Mouse (Mus musculus): Measurements from ENCODE around the gene Jam3. TPM values are rescaled to one million over a fixed set of nuclear protein-coding genes. Genes with fewer than 3 reads are reported as not detected.

Gene Jam3
- polyA plus RNA-seq, 1 experiment = 37.1 TPM

DNA sequence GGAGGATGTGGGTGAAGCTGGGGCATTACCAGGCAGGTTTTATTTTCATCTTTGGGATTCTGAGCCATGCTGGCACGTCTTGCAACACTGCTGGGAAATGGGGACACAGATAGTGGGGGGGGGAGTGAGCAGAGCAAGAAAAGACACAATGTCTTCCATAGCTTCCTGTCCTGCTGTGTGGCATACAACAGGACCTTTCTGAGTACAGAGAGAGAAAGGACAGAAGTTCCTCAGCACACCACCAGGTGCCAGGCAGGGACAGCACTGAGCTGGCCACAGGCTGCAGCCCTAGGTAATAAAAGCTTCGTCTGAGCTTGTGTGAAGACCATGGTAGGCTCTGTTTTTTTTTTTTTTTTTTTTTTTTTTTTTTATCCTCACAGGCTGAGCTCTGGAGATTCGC lies 25.3 kb upstream of the Jam3 start:
- Histone ChIP-seq H3K4me3 (ENCODE audit: insufficient read depth, low read depth, low read length) (no peak overlapping the region), H3K4me1 (ENCODE audit: control insufficient read depth, insufficient read depth, low read length) (no peaks in the 10 kb centered on the region), H3K36me3 (ENCODE audit: control insufficient read depth, insufficient read depth, low read length) (no peaks in the 10 kb centered on the region), H3K27ac (ENCODE audit: insufficient read depth, low read depth, low read length) (no peak overlapping the region), H3K27me3 (replicated peaks; ENCODE audit: control insufficient read depth, insufficient read depth, low read length) (no peaks in the 10 kb centered on the region)
- TF ChIP-seq POLR2A (IDR thresholded peaks at IDR 0.05; ENCODE audit: low read depth, low read length) (no peak), CTCF (conservative IDR thresholded peaks at IDR 0.05; ENCODE audit: insufficient read depth, insufficient read length, low read depth, low read length) (peak; percentile 25; the same call in 1 of the 2 replicates)
- no peak for DNase-seq
- 65% methylated on average over 3 of the region's 3 CpGs for WGBS

GRCm38 (mm10) chr9:27178935-27179334 lies 23.7 kb upstream of the Jam3 start:
- no peak for DNase-seq
- no peaks in the 10 kb centered on the region for H3K27me3 ChIP-seq (replicated peaks; ENCODE audit: control insufficient read depth, insufficient read depth, low read length)
- 73% methylated on average over 4 of the region's 4 CpGs for WGBS

DNA sequence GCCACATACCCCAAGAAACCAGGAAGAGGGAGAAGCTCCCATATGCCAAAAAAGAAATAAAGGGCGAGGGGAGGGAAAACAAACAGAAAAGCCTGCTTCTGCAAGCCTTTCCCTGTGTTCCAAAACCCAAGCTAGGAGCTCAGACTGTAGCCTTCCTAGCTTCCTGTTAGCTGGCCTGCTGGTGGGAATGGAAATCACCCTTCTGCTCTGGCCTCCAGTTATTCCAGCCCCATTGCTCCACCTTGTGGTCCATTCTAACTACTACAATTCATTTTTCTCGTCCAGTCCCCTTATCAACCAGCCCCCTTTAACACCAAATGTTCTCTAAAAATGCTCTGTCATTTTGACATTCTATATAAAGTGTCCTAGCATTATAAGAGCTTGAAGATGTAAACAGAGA lies 20.9 kb upstream of the Jam3 start:
- H3K36me3 ChIP-seq (ENCODE audit: control insufficient read depth, insufficient read depth, low read length) = no peaks in the 10 kb centered on the region
- TF ChIP-seq CTCF (conservative IDR thresholded peaks at IDR 0.05; ENCODE audit: insufficient read depth, insufficient read length, low read depth, low read length) (peak; percentile 88), POLR2A (IDR thresholded peaks at IDR 0.05; ENCODE audit: low read depth, low read length) (no peak)
- DNase-seq = peak; percentile 84
- H3K27ac ChIP-seq (ENCODE audit: insufficient read depth, low read depth, low read length) = no peak overlapping the region
- no peak overlapping the region for H3K4me3 ChIP-seq (ENCODE audit: insufficient read depth, low read depth, low read length)
- no peaks in the 10 kb centered on the region for H3K27me3 ChIP-seq (replicated peaks; ENCODE audit: control insufficient read depth, insufficient read depth, low read length)
- 4% methylated on average over 2 of the region's 2 CpGs for WGBS
- no peaks in the 10 kb centered on the region for H3K4me1 ChIP-seq (ENCODE audit: control insufficient read depth, insufficient read depth, low read length)

More at GRCm38 (mm10) chr9:27178935-27179334, 23.7 kb upstream of the Jam3 start:
- Histone ChIP-seq H3K27ac (ENCODE audit: insufficient read depth, low read depth, low read length) (no peak overlapping the region), H3K4me1 (ENCODE audit: control insufficient read depth, insufficient read depth, low read length) (no peaks in the 10 kb centered on the region), H3K4me3 (ENCODE audit: insufficient read depth, low read depth, low read length) (no peak overlapping the region), H3K36me3 (ENCODE audit: control insufficient read depth, insufficient read depth, low read length) (no peaks in the 10 kb centered on the region)
- no peak for TF ChIP-seq POLR2A (IDR thresholded peaks at IDR 0.05; ENCODE audit: low read depth, low read length)
- TF ChIP-seq CTCF (conservative IDR thresholded peaks at IDR 0.05; ENCODE audit: insufficient read depth, insufficient read length, low read depth, low read length) = no peak

- Histone ChIP-seq H3K4me3 (ENCODE audit: insufficient read depth, low read depth, low read length) (no peak overlapping the region), H3K27me3 (replicated peaks; ENCODE audit: control insufficient read depth, insufficient read depth, low read length) (no peaks in the 10 kb centered on the region), H3K27ac (ENCODE audit: insufficient read depth, low read depth, low read length) (no peak overlapping the region), H3K36me3 (ENCODE audit: control insufficient read depth, insufficient read depth, low read length) (no peaks in the 10 kb centered on the region), H3K4me1 (ENCODE audit: control insufficient read depth, insufficient read depth, low read length) (no peaks in the 10 kb centered on the region)
- no peak for DNase-seq
- TF ChIP-seq CTCF (conservative IDR thresholded peaks at IDR 0.05; ENCODE audit: insufficient read depth, insufficient read length, low read depth, low read length) = no peak
- TF ChIP-seq POLR2A (IDR thresholded peaks at IDR 0.05; ENCODE audit: low read depth, low read length) = no peak
- 88% methylated on average over 6 of the region's 6 CpGs for WGBS
Measured at GRCm38 (mm10) chr9:27175682-27176081, 20.5 kb upstream of the Jam3 start.

GRCm38 (mm10) chr9:27175241-27175640 lies 20.0 kb upstream of the Jam3 start:
- DNase-seq = no peak
- Histone ChIP-seq H3K4me1 (ENCODE audit: control insufficient read depth, insufficient read depth, low read length) (no peaks in the 10 kb centered on the region), H3K36me3 (ENCODE audit: control insufficient read depth, insufficient read depth, low read length) (no peaks in the 10 kb centered on the region), H3K27me3 (replicated peaks; ENCODE audit: control insufficient read depth, insufficient read depth, low read length) (no peaks in the 10 kb centered on the region), H3K4me3 (ENCODE audit: insufficient read depth, low read depth, low read length) (no peak overlapping the region), H3K27ac (ENCODE audit: insufficient read depth, low read depth, low read length) (no peak overlapping the region)
- TF ChIP-seq POLR2A (IDR thresholded peaks at IDR 0.05; ENCODE audit: low read depth, low read length) (no peak), CTCF (conservative IDR thresholded peaks at IDR 0.05; ENCODE audit: insufficient read depth, insufficient read length, low read depth, low read length) (no peak)
- 93% methylated on average over 13 of the region's 13 CpGs for WGBS

DNA sequence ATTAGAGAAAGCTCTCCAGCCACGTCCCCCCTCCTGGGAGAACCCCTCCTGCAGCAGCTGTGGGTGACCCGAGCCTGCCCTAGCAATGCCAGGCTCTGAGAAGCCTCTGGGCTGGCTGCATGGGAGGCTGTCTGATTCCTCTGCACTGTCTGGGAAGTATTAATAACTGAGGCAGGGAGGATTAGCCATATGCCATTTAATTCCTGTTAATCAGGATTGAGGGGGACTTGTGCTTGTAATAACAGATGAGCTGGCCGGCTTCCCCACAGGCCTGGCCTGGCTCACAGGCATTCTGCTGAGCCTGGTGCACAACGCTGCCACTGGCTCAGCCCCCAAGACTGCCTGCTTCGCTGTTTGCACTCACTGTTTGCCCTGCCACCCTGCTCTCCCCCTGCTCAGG lies 18.9 kb upstream of the Jam3 start:
- no peak for DNase-seq
- TF ChIP-seq POLR2A (IDR thresholded peaks at IDR 0.05; ENCODE audit: low read depth, low read length) (no peak), CTCF (conservative IDR thresholded peaks at IDR 0.05; ENCODE audit: insufficient read depth, insufficient read length, low read depth, low read length) (no peak)
- WGBS = 83% methylated on average over 5 of the region's 5 CpGs
- Histone ChIP-seq H3K36me3 (ENCODE audit: control insufficient read depth, insufficient read depth, low read length) (no peaks in the 10 kb centered on the region), H3K4me3 (ENCODE audit: insufficient read depth, low read depth, low read length) (no peak overlapping the region), H3K4me1 (ENCODE audit: control insufficient read depth, insufficient read depth, low read length) (no peaks in the 10 kb centered on the region), H3K27me3 (replicated peaks; ENCODE audit: control insufficient read depth, insufficient read depth, low read length) (no peaks in the 10 kb centered on the region), H3K27ac (ENCODE audit: insufficient read depth, low read depth, low read length) (no peak overlapping the region)

DNA sequence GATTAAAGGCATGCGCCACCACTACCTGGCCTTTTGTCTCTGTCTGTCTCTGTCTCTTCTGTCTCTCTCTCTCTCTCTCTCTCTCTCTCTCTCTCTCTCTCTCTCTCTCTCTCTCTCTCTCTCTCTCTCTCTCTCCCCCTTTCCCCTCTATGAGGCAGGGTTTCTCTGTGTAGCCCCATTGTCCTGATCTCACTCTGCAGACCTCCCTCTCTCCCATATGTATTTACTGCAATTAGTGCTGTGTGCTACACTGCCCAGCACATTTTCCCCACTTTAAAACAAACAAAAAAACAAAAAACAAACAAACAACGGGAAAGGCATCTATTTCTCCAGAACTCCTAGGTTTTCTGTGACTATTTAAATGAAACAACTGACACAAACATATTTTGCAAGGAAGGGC lies 18.4 kb upstream of the Jam3 start:
- H3K27ac ChIP-seq (ENCODE audit: insufficient read depth, low read depth, low read length) = no peak overlapping the region
- DNase-seq = no peak
- TF ChIP-seq CTCF (conservative IDR thresholded peaks at IDR 0.05; ENCODE audit: insufficient read depth, insufficient read length, low read depth, low read length) (no peak), POLR2A (IDR thresholded peaks at IDR 0.05; ENCODE audit: low read depth, low read length) (no peak)
- no peak overlapping the region for H3K4me3 ChIP-seq (ENCODE audit: insufficient read depth, low read depth, low read length)
- 74% methylated on average over 2 of the region's 2 CpGs for WGBS
- no peaks in the 10 kb centered on the region for H3K36me3 ChIP-seq (ENCODE audit: control insufficient read depth, insufficient read depth, low read length)
- no peaks in the 10 kb centered on the region for H3K4me1 ChIP-seq (ENCODE audit: control insufficient read depth, insufficient read depth, low read length)
- H3K27me3 ChIP-seq (replicated peaks; ENCODE audit: control insufficient read depth, insufficient read depth, low read length) = no peaks in the 10 kb centered on the region

GRCm38 (mm10) chr9:27172839-27173238 lies 17.6 kb upstream of the Jam3 start:
- Histone ChIP-seq H3K27me3 (replicated peaks; ENCODE audit: control insufficient read depth, insufficient read depth, low read length) (no peaks in the 10 kb centered on the region), H3K27ac (ENCODE audit: insufficient read depth, low read depth, low read length) (no peak overlapping the region), H3K36me3 (ENCODE audit: control insufficient read depth, insufficient read depth, low read length) (no peaks in the 10 kb centered on the region), H3K4me3 (ENCODE audit: insufficient read depth, low read depth, low read length) (no peak overlapping the region), H3K4me1 (ENCODE audit: control insufficient read depth, insufficient read depth, low read length) (no peaks in the 10 kb centered on the region)
- TF ChIP-seq CTCF (conservative IDR thresholded peaks at IDR 0.05; ENCODE audit: insufficient read depth, insufficient read length, low read depth, low read length) (no peak), POLR2A (IDR thresholded peaks at IDR 0.05; ENCODE audit: low read depth, low read length) (no peak)
- 84% methylated on average over 6 of the region's 6 CpGs for WGBS
- DNase-seq = no peak
